Mouse (Mus musculus) heart, embryonic 12.5 days (tissue): ENCODE measurements around the gene Ugt1a1. TPM values are rescaled to one million over a fixed set of nuclear protein-coding genes. Genes with fewer than 3 reads are reported as not detected.
A peak's percentile ranks its signal among the peaks of the same experiment; 100 is the strongest.
"Not testable (repeated sequence)": the region's sequence is repeated elsewhere in the genome, so short reads cannot be mapped to it uniquely, and the experiment has no call there.

ENCODE experiments used
- ATAC-seq: fragments of 200-750 bp; cut with Nextera tagmentation; 2 replicates; pipeline ENCODE4 v1.8.0; 2017; ENCODE audit warnings: moderate TSS enrichment, moderate library complexity; ENCODE audit not compliant: insufficient number of reproducible peaks, low FRiP score
- H3K27ac ChIP-seq: fragments of 300-500 bp; sonication (generic); 2 replicates; pipeline ENCODE4 v1.5.1; 2016; ENCODE audit warnings: mild to moderate bottlenecking, moderate library complexity; ENCODE audit not compliant: poor library complexity, severe bottlenecking
- H3K27me3 ChIP-seq: fragments of 300-500 bp; sonication (generic); replicated peaks from 2 replicates; pipeline ENCODE4 v1.6.1; 2016; ENCODE audit warnings: mild to moderate bottlenecking, moderate library complexity
- H3K36me3 ChIP-seq: fragments of 300-500 bp; sonication (generic); 2 replicates; pipeline ENCODE4 v1.6.1; 2016; ENCODE audit warnings: mild to moderate bottlenecking, moderate library complexity
- H3K4me1 ChIP-seq: fragments of 300-500 bp; sonication (generic); replicated peaks from 2 replicates; pipeline ENCODE4 v1.6.1; 2016; ENCODE audit warnings: mild to moderate bottlenecking
- H3K4me2 ChIP-seq: fragments of 300-500 bp; sonication (generic); 2 replicates; pipeline ENCODE4 v1.6.1; 2016; ENCODE audit warnings: mild to moderate bottlenecking, moderate library complexity
- H3K4me3 ChIP-seq: fragments of 300-500 bp; sonication (generic); 2 replicates; pipeline ENCODE4 v1.5.1; 2016; ENCODE audit warnings: mild to moderate bottlenecking
- H3K9ac ChIP-seq: fragments of 300-500 bp; sonication (generic); 2 replicates; pipeline ENCODE4 v1.6.1; 2016; ENCODE audit warnings: mild to moderate bottlenecking, moderate library complexity
- H3K9me3 ChIP-seq: fragments of 300-500 bp; sonication (generic); replicated peaks from 2 replicates; pipeline ENCODE4 v1.6.1; 2016; ENCODE audit warnings: mild to moderate bottlenecking, moderate library complexity
- WGBS: fragments of 180-500 bp; shearing (Covaris S2); methylation state at CpG from one replicate; pipeline ENCODE4 v1.1.7; 2016; 5-methylcytosine and 5-hydroxymethylcytosine counted together
- polyA plus RNA-seq: library from polyadenylated mRNA; unstranded; fragments of >200 nt; fragmentation: Nextera tagmentation; extraction: Ambion mirVana; gene quantifications from 2 replicates; pipeline ENCODE4 v1.2.1, GENCODE M21; 2016

Gene Ugt1a1
- polyA plus RNA-seq, 1 experiment from 2014 or later = 0.22 TPM

- Histone ChIP-seq H3K9me3 (peaks cover 37% of the 10 kb centered on the region), H3K9ac (no peak overlapping the region), H3K4me3 (no peak overlapping the region), H3K36me3 (no peaks in the 10 kb centered on the region), H3K27ac (no peak overlapping the region), H3K27me3 (no peaks in the 10 kb centered on the region), H3K4me1 (no peaks in the 10 kb centered on the region), H3K4me2 (no peak overlapping the region)
- ATAC-seq = no peak
- 44% methylated on average over 4 of the region's 4 CpGs for WGBS
Measured at GRCm38 (mm10) chr1:88218591-88218990, 6.8 kb downstream of the Ugt1a1 start.

- peaks cover 32% of the 10 kb centered on the region for H3K9me3 ChIP-seq
- H3K27me3 ChIP-seq = no peaks in the 10 kb centered on the region
- H3K4me1 ChIP-seq = no peaks in the 10 kb centered on the region
- no peak overlapping the region for H3K4me2 ChIP-seq
- H3K9ac ChIP-seq = no peak overlapping the region
- no peak overlapping the region for H3K27ac ChIP-seq
- no peak for ATAC-seq
- no peaks in the 10 kb centered on the region for H3K36me3 ChIP-seq
- 11% methylated on average over 1 of the region's 1 CpGs for WGBS
- H3K4me3 ChIP-seq = no peak overlapping the region
Measured at GRCm38 (mm10) chr1:88219054-88219453, 7.3 kb downstream of the Ugt1a1 start.

- Histone ChIP-seq H3K27ac (no peak overlapping the region), H3K9me3 (peaks cover 23% of the 10 kb centered on the region), H3K9ac (no peak overlapping the region), H3K4me1 (no peaks in the 10 kb centered on the region), H3K27me3 (no peaks in the 10 kb centered on the region), H3K4me2 (no peak overlapping the region), H3K36me3 (no peaks in the 10 kb centered on the region), H3K4me3 (no peak overlapping the region)
- ATAC-seq = no peak
Measured at GRCm38 (mm10) chr1:88220336-88220735, 8.6 kb downstream of the Ugt1a1 start.

- ATAC-seq = no peak
- Histone ChIP-seq H3K4me3 (no peak overlapping the region), H3K9me3 (peaks cover 23% of the 10 kb centered on the region), H3K4me1 (no peaks in the 10 kb centered on the region), H3K36me3 (no peaks in the 10 kb centered on the region), H3K9ac (no peak overlapping the region), H3K27ac (no peak overlapping the region), H3K27me3 (no peaks in the 10 kb centered on the region), H3K4me2 (no peak overlapping the region)
- 40% methylated on average over 2 of the region's 2 CpGs for WGBS
Measured at GRCm38 (mm10) chr1:88222216-88222615, 10.5 kb downstream of the Ugt1a1 start.

- H3K4me3 ChIP-seq, H3K9ac ChIP-seq, H3K4me1 ChIP-seq, H3K27ac ChIP-seq, H3K36me3 ChIP-seq, H3K27me3 ChIP-seq, H3K4me2 ChIP-seq, ATAC-seq: not testable (repeated sequence)
- peaks cover 25% of the 10 kb centered on the region for H3K9me3 ChIP-seq
Measured at GRCm38 (mm10) chr1:88223011-88223515, 11.3 kb downstream of the Ugt1a1 start.

GRCm38 (mm10) chr1:88223591-88223990 lies 11.8 kb downstream of the Ugt1a1 start:
- Histone ChIP-seq H3K4me2 (no peak overlapping the region), H3K4me3 (no peak overlapping the region), H3K27me3 (no peaks in the 10 kb centered on the region), H3K27ac (no peak overlapping the region), H3K9me3 (peaks cover 31% of the 10 kb centered on the region), H3K36me3 (no peaks in the 10 kb centered on the region), H3K4me1 (no peaks in the 10 kb centered on the region), H3K9ac (no peak overlapping the region)
- 49% methylated on average over 1 of the region's 1 CpGs for WGBS
- ATAC-seq = no peak

- peaks cover 37% of the 10 kb centered on the region for H3K9me3 ChIP-seq
- H3K4me3 ChIP-seq = no peak overlapping the region
- no peaks in the 10 kb centered on the region for H3K4me1 ChIP-seq
- no peak overlapping the region for H3K27ac ChIP-seq
- no peaks in the 10 kb centered on the region for H3K27me3 ChIP-seq
- no peak for ATAC-seq
- WGBS = 59% methylated on average over 2 of the region's 2 CpGs
- no peaks in the 10 kb centered on the region for H3K36me3 ChIP-seq
- H3K4me2 ChIP-seq = no peak overlapping the region
- no peak overlapping the region for H3K9ac ChIP-seq
Measured at GRCm38 (mm10) chr1:88224029-88224776, 12.4 kb downstream of the Ugt1a1 start.

- not testable (repeated sequence) for H3K4me2 ChIP-seq, H3K27ac ChIP-seq, H3K4me3 ChIP-seq, H3K36me3 ChIP-seq, H3K9ac ChIP-seq, ATAC-seq, H3K4me1 ChIP-seq, H3K27me3 ChIP-seq
- peaks cover 48% of the 10 kb centered on the region for H3K9me3 ChIP-seq
- WGBS = 26% methylated on average over 2 of the region's 2 CpGs
Measured at GRCm38 (mm10) chr1:88225301-88225700, 13.5 kb downstream of the Ugt1a1 start.

GRCm38 (mm10) chr1:88225741-88226140 lies 14.0 kb downstream of the Ugt1a1 start:
- Histone ChIP-seq H3K27ac (no peak overlapping the region), H3K27me3 (no peaks in the 10 kb centered on the region), H3K9ac (no peak overlapping the region), H3K4me2 (no peak overlapping the region), H3K36me3 (no peaks in the 10 kb centered on the region), H3K4me1 (no peaks in the 10 kb centered on the region), H3K9me3 (peaks cover 52% of the 10 kb centered on the region), H3K4me3 (no peak overlapping the region)
- no peak for ATAC-seq

- H3K4me2 ChIP-seq = no peak within 1 kb of the TSS
- H3K27ac ChIP-seq = no peak within 1 kb of the TSS
- no peaks in the 10 kb centered on the region for H3K36me3 ChIP-seq
- no peak within 1 kb of the TSS for H3K4me3 ChIP-seq
- peaks cover 63% of the 10 kb centered on the region for H3K9me3 ChIP-seq
- H3K27me3 ChIP-seq = no peaks in the 10 kb centered on the region
- WGBS = 46% methylated on average over 5 of the region's 5 CpGs
- 0 out of 2 replicates have a peak, but pooled peaks have one; percentile 1 for ATAC-seq
- no peaks in the 10 kb centered on the region for H3K4me1 ChIP-seq
- H3K9ac ChIP-seq = no peak within 1 kb of the TSS
Measured at GRCm38 (mm10) chr1:88226670-88227379, 15.1 kb downstream of the Ugt1a1 start, which contains the start of gene Mroh2a. Gene Mroh2a (plus strand): TSS chr1:88226986.

GRCm38 (mm10) chr1:88227482-88227881 lies 15.7 kb downstream of the Ugt1a1 start:
- ATAC-seq = no peak
- no peak overlapping the region for H3K4me3 ChIP-seq
- H3K9me3 ChIP-seq = peaks cover 70% of the 10 kb centered on the region
- H3K4me2 ChIP-seq = no peak overlapping the region
- no peaks in the 10 kb centered on the region for H3K4me1 ChIP-seq
- no peaks in the 10 kb centered on the region for H3K36me3 ChIP-seq
- no peak overlapping the region for H3K9ac ChIP-seq
- 48% methylated on average over 2 of the region's 2 CpGs for WGBS
- no peaks in the 10 kb centered on the region for H3K27me3 ChIP-seq
- no peak overlapping the region for H3K27ac ChIP-seq
